Mouse (Mus musculus): Measurements from ENCODE around the gene H2-D1.

H2-D1 gene

DNA sequence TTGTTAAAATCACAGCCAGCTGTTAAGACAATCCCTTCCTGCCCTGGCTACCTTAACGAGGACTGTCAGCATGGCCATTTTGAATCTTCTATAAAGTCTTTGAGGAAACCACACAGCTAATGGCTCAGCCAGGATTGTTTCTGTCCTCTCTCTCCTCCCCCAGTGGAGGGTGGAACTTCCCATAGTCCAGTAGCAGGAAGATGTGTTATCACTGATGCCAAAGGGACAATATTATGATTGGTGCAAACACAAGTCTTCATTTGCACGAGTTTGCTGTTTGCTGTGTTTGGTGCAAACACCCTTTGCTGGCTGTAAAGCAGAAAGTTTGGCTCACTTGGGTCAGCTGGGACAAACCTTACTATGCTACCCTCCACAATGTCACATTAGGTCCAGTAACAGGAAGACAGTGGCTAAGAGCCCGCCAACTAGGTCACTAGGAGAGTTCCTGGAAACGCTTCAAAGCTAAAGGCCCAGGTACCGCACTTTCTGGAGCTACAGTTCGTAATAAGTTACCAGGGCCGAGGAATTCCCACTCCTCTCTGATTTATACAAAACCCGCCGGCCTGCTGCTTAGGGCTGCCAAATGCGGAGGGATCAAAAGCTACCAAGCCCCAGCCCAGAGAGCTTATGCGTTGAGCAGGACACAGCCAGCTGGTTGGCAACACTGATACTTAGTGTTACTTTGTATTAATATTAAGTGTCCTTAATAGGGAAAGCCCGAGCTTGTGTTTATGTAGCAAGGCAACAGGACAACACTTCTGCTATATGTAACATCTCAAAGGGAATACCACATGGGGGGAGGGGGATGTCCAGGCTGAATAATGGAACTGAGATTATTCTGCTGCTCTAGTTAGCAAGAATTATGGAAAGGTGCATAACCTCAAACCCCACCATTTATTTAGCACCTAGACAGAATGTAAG is 21.9 kb upstream of the H2-D1 start:
- DNase-seq (ENCODE audit: low spot score in 2 of 2), result no peak

DNA sequence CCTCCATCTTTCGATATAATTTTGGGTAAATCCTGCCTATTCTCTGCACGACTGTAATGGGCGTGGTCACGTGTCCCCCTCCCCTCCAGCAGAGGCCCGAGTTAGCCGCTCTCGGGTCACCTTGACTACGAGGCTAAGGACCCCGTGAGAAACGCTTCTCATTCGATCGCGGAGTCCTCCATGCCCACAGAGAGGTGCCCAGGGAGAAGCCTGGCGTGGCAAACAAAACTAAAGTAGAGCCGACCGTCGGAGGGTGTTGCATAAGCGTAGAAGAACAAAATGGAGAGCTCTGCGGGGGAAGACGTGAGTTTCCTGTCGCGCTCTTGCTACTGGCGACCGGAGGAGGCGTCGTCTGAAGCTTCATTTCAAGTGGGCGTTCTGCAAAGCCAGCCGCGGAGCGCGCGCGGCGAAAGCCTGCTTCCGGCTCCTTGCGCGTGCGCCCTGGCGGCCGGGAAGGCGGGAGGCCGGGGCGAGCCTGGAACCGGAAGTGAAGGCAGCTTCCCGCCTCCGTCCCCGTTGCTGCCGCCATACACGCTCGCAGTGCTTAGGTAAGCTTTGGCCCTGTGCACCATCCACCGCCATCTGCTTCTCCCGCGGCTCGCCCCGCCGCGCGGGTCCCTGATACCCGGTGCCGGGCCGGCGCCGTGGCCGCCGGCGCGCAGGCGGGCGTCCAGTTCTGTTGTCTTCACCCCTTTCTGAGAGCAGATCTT is 21.1 kb upstream of the H2-D1 start, which contains the start of gene Ddx39b:
TSS of gene Ddx39b (plus strand) at position 442 of the 710 bp plus-strand sequence.
- DNase-seq (ENCODE audit: low spot score in 2 of 2), result peak; percentile 93 to 95

DNA sequence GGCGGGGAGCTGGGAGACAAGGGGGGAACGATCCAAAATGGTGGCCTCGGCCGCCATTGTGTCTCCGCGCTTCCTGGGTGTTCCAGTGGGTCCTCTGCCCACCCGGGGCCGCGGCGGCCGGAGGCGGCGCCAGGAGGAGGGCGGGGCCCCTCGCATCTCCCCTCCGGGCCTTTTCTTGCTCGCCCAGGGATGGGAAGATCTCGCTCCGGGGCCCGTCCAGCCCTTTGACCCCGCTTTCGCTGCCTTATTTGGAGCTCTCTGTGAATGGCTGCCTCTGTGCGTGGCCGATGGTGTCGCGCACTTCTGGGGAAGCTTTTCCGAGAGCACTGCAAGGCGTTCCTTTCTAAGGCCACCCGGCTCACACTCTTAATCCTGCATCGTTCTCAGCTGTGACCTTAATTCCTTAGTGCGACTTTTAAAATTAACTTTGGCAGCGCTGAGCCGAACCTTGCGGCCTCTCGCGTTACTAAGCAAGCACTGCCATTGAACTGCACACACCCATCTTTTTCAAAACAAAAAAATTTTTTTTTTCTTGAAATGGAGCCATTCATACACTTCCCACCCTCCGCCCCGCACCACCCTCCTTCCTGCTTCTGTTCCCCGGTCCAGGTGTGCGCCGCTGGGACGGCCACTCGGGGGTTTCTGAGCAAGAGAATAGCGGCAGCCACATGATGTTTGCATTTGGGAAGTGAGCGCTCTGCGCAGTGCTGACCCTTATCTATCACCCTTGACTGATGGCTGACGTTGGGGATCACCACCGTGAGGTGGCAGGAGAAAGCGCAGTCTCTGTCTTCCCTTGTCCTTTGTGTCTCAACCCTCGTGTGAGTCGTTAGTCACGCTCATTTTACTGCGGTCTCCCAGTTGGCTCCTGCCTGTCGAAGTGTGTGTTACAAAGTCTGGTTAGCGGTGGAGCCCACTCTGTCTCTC is 20.3 kb upstream of the H2-D1 start:
- DNase-seq (ENCODE audit: low spot score in 2 of 2), result peak in 1 of 2 experiments; percentile 74

DNA sequence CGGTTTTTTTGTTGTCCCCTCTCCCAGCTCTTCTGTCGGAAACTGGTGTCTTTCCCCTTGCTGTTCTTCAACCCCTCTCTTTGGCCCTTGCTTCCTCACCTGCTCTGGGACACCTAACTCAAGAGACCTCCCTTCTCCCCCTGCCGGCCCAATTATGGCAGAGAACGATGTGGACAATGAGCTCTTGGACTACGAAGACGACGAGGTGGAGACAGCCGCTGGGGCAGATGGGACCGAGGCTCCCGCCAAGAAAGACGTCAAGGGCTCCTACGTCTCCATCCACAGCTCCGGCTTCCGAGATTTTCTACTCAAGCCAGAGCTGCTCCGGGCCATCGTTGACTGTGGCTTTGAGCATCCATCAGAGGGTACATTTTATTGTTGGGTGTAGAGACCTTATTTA is 19.4 kb upstream of the H2-D1 start:
- DNase-seq (ENCODE audit: low spot score in 2 of 2), result peak in 1 of 2 experiments; percentile 48

DNA sequence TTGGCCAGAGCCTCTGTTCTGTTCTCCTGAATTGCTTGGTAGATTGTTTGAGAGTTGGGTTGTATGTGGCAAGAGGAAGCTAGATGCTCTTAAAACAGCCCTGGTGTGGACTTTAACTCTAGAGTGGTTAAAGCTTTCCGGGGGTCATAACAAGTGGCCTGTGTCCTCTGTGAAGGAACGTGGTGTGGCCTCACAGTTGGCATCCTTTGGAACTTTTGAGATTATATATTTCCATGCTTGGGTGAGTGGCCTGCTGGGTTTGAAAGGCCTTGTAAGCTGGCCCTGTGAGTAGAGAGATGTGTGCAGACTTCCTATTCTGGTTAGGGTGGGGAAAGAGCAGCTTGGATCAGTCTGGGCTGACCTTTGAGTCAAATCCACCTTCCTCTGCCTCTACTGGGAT is 17.5 kb upstream of the H2-D1 start:
- no peak for DNase-seq (ENCODE audit: low spot score in 2 of 2)

DNA sequence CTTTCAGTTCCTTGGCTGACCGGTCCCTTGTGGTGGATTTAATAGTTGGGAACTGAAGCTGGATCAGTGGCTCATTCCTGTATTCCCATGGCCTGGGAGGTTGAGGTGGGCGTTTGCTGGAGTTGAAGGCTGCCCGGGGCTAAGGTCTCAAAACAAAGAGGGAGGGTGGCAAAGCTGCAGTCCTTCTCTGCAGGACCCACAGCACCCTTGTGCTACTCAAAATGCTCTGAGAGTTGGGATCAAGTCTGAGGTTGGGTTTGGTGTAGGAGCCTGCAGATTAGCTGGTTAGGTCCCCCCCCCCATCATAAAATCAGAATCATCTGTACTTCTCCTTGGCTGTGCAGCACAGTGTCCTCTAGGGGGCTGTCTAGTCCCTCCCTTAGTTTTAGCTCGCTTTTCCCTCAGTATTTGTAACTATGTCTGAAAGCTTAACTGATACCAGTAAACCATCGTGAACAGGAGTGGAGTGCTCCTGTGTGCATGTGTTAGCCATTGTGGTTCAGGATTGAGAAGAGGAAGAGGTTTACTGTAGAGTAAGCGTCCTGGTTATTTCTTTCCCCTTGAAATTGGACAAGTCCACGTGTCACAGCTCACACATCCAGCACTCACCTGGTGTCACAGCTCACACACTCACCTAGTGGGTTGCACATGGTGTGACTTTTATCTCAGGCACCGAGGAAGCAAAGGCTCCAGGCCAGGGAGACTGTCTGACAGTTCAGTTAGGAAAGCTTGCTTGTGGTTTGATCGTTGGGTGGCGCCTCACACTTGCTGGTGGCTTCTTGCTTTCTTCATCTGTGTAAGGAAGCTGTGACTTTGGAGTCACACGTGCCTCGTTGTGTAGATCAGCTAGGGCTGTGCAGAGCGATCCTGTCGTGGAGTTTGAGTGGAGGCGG is 16.6 kb upstream of the H2-D1 start:
- DNase-seq (ENCODE audit: low spot score in 2 of 2), result no peak

DNA sequence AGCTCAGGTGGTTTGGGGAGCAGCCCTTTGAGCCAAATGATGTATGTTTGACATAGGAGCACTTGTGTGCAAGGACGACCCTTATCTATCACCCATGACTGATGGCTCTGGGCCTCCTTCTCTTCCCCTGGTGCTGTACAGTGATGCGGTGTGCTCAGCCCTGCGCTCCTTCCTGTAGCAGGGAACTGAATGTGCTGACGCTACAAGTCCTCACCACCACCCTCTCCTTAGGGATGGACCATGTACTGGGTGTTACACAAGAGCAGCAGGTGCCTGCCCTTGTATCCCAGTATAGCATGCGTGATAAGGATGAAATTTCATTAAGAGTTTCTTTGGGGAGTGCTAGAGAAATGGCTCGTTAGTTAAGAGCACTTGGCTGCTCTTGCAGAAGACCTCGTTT is 15.4 kb upstream of the H2-D1 start:
- DNase-seq (ENCODE audit: low spot score in 2 of 2), result no peak

DNA sequence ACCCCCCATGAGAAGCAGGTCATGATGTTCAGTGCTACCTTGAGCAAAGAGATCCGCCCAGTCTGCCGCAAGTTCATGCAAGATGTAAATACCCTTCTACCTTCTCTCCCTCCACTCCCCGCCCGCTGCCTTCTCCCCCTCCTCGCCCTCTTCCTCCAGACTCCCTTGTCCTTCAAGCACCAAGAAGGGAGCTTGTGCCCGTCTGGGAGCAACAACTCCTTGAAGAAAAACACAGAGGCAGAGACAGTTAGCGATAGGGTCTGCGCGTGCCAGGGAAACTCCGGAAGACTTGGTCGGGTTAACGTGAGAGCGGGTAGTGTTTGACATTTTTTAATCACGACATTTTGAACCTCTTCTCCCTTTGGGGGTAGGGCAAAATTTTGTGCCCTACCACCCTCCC is 13.5 kb upstream of the H2-D1 start:
- no peak for DNase-seq (ENCODE audit: low spot score in 2 of 2)

DNA sequence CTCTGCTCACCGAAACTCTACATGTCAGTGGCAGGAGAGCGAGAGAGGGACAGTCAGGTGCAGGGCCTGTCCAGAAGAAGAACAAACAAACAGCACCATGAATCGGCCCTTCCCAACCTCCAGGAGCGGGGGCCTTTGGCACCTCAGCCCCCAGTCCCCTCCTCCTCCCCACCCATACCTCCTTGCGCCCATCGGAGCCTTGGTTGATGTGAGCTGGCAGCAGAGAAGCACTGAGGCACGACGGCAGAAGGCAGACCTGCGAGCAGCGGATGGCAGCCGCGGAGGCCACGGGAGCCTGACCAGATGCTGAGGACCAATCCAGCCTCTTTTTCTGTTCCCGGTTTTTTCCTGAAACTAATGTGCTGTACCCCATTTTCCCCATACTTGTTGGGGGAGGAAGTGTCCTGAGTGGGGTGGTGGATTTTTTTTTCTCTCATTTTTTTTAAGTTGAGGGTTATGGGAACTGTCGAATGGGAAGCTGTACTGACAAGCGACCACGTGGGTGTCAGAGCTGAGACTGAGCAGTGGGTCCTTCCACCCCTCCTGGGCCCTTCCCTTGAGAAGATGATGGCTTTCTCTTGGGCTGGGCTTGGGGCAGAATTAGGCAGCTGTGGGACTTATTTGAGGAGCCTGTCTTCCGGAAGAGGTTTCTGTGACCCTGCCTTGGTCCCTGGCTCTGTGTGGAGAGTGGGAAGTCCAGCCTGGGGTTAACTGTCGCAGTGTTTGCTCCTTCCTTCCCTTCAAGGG is 12.9 kb upstream of the H2-D1 start:
- no peak for DNase-seq (ENCODE audit: low spot score in 2 of 2)

DNA sequence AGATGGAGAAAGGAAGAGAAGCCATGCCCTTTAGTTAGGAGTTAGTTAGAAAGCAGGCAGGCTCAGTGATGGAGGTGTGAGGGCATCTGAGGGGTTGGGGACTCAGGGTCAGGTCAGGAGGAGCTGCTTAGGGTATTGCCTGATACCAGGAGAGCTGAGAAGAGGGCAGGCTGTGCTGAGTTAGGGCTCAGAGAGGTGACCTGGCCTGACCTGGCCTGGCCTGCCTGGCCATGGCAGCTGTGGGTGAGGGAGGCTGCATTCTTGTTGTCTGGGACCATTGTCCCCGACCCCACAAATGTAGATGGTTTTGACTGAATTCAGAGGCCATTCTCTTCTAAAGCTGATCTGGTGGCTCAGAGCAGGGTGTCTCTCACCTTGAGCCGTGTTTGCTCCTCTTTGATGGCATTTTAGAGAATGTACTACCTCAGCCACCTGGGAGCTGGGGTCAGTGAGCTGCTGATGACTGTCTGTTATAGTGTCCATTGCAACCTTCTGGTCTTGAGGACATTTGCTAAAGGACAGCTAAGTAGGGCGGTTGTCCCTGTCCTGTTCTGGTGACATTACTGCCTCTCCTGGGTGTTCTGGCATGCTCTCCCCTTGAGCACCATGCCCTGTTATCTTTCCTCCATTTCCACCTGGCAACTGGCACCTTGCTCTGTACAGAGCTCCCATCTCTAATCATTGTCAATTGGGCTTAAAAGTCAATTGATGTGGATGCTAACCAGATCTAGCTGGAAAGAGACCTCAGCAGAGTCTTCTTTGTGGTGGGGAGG is 12.0 kb upstream of the H2-D1 start:
- no peak for DNase-seq (ENCODE audit: low spot score in 2 of 2)

DNA sequence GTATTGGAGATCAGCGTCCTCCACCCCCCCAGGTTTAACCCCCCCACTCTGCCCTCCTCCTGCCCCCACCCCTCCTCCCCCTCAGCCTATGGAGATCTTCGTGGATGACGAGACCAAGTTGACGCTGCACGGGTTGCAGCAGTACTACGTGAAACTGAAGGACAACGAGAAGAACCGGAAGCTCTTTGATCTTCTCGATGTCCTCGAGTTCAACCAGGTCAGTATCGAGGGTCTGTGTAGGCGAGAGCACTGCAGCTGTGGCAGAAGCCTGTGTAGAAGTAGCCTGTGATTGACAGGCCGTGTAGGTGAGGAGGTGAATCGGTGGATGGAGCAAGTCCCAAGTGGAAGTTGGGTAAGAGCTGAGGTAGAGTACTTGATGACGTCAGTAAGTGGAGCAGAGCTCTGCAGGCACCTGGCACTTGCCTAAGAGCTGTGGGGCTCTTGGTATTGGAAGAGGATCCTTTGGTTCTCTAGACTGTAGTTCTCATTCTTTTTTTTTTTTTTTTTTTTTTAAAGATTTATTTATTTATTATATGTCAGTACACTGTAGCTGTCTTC is 11.3 kb upstream of the H2-D1 start:
- DNase-seq (ENCODE audit: low spot score in 2 of 2), result no peak

DNA sequence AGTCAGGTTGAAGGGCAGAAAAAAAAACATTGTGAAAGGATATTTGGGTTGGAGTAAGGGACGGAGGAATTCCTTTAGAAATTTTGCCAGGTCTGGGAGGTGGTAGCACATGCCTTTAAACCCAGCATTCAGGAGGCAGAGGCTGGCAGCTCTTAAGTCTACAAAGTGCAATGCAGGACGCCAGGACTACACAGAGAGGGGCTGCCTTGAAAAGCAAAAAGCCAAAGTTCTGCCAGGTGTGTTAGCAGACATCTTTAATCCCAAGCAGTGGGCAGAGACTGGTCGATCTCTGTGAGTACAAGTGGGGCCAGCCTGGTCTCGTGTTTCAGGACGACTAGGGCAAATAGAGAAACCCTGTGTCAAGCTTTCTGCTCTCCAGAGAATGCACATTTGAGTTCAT is 10.5 kb upstream of the H2-D1 start:
- DNase-seq (ENCODE audit: low spot score in 2 of 2), result no peak

DNA sequence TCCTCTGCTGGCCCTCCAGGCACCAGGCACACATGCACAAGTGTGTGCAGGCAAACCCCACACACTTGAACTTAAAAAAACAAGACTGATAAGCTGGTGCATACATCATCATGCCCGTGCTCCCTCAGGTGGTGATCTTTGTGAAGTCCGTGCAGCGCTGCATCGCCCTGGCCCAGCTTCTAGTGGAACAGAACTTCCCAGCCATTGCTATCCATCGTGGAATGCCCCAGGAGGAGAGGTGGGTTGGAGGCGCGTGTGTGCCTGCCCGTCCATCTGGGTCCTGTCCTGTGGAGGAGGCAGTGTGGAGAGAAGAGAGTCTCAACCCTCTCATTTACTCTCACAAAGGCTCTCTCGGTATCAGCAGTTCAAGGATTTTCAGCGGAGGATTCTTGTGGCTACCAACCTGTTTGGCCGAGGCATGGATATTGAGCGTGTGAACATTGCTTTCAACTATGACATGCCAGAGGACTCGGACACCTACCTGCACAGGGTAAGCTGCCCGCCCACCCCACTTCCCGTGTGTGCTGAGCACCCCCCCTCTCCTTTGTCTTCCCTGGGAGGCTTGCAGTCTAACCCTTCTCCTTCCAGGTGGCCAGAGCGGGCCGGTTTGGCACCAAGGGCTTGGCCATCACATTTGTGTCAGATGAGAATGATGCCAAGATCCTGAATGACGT is 9.8 kb upstream of the H2-D1 start:
- no peak for DNase-seq (ENCODE audit: low spot score in 2 of 2)

DNA sequence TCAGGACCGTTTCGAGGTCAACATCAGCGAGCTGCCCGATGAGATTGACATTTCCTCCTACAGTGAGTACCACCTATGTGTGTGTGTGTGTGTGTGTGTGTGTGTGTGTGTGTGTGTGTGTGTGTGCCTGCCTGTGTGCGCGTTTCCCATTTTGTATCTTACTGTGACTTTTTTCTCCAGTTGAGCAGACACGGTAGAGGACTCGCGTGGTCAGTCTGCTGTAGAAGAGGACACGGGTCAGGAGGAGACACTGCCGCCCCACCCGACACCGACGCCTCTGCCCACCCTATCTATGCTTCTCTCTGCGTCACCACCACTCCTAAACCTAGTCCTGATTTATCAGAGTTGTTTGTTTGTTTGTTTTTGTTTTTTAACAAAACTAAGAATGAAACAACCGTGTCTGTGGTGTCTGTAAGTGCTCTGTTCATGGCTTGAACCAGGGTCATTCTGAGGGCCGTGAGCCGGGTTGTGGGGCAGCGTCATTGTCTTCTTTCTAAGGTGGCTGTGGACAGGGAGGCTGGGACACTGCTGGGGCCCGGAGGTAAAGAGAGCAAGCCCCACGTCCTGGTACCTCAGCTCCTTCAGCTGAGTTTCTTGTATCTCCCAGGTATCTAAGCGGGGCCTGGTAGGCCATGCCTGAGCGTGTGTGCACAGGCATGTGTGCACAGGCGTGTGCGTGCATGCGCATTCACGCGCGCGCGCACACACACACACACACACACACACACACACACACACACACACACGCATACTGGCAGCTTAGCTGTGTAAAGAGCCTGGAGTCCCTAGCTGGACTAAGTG is 9.0 kb upstream of the H2-D1 start:
- no peak for DNase-seq (ENCODE audit: low spot score in 2 of 2)

DNA sequence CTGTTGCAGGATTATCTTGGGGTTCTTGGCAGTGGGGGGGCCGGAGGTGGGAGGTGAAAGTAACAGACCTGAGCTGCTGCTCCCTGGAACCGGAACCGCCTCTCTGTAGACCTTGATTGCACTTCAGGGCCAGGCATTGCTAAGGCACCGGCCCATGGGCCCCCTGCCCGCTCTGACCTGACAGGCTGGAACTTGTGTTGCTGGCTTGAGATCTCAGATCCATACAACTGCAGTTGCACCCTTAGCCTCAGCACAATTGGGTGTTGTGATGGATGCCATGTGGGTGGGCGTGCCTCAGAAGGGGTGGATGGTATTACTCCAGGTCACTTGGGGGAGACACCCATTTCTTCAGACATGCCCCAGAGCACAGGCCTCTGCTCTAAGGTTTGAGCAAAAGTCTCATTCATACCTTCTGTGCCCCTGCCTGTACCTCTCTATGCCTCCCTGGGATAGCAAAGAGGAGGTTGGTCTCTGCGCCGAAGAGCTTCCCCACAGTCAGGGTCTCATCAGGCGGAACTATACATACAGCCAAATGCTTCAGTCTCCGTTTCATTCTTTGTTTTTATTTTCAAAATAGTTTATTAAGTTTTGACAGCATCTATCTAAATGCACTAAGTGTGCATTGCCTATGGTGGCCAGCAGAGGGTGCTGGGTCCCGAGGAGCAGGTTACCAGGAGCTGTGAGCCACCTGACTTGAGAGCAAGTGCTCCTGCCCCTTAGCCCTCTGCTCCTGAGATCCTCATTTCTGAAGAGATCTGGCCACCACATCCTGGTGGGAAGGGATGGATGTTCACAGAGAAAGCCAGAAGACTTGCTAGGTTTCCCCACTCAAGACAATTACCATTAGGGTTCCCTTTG is 8.1 kb upstream of the H2-D1 start:
- peak in 1 of 2 experiments; percentile 60 for DNase-seq (ENCODE audit: low spot score in 2 of 2)

DNA sequence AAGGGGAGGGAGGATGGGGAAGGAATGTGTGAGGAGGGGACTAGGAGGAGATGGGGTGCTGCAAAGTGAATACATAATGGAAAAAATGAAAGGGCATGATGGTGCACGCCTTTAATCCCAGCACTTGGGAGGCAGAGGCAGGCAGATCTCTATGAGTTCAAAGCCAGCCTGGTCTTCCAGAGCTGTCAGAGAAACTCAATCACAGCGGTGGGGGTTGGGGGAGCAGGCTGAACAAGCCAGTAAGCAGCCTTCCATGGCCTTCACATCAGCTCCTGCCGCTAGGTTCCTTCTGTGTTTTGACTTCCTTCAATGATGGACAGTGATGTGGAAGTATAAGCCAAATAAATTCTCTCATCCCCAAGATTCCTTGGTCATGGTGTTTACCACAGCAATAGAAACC is 7.2 kb upstream of the H2-D1 start:
- no peak for DNase-seq (ENCODE audit: low spot score in 2 of 2)

DNA sequence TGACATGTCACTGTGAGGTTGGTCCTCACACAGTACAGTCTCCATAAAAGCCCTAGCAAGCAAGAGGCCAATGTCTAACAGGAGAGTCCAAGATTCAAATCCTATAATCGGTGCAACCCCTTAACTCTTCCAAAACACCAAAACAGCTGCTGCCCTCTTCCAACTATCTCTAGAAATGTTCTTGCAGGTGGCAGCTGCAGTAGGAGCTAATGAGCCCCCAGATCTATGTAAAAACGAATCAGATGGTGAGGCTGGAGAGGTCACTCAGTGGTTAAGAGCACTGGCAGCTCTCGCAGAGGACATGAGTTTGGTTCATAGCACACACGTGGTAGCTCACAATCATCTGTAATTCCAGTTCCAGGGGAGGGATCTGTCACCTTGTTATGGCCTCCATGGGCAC is 6.8 kb upstream of the H2-D1 start:
- no peak for DNase-seq (ENCODE audit: low spot score in 2 of 2)
